Mouse (Mus musculus): Measurements from ENCODE around the gene Brpf3. TPM values are rescaled to one million over a fixed set of nuclear protein-coding genes. Genes with fewer than 3 reads are reported as not detected.
A peak's percentile ranks its signal among the peaks of the same experiment; 100 is the strongest.

Gene Brpf3
- total and polyA plus RNA-seq, 2 experiments = 4.4 to 18.9 TPM

DNA sequence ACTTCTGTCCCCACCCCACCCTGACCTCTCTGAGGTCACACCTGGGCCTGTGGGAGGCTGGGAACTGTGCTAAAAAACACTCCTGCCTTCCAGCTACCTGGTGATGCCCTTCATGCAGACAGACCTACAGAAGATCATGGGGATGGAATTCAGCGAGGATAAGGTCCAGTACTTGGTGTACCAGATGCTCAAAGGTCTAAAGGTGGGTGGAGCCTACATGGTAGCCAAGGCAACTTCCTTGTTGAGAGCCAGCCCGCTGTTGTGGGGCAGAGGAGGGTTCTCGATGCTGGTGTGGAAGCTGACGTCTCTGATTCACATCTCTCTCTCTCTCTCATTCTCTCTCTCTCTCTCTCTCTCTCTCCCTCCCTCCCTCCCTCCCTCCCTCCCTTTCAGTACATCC lies 25.7 kb upstream of the Brpf3 start:
- Histone ChIP-seq H3K9ac (ENCODE audit: low read depth, low read length) (no peak overlapping the region), H3K27ac (replicated peaks; ENCODE audit: insufficient read depth, low read depth, low read length) (no peak overlapping the region), H3K27me3 (ENCODE audit: control insufficient read depth, insufficient read depth, low read length) (peaks cover 5% of the 10 kb centered on the region; the same call in 1 of the 2 replicates), H3K79me2 (ENCODE audit: control insufficient read depth, insufficient read depth, low read length) (no peaks in the 10 kb centered on the region), H3K4me1 (ENCODE audit: control insufficient read depth, insufficient read depth, low read length) (no peaks in the 10 kb centered on the region), H3K36me3 (ENCODE audit: control insufficient read depth, insufficient read depth, low read length) (no peaks in the 10 kb centered on the region), H3K4me3 (ENCODE audit: insufficient read depth, low read depth, low read length) (no peak overlapping the region)
- DNase-seq (ENCODE audit: extremely low read depth, low read depth, low spot score) = peak; percentile 14
- TF ChIP-seq POLR2A (IDR thresholded peaks at IDR 0.05; ENCODE audit: extremely low read depth, insufficient read depth, low read length) = no peak
- no peak for TF ChIP-seq CTCF (IDR thresholded peaks at IDR 0.05; ENCODE audit: low read depth, low read length)
- 83% methylated on average over 4 of the region's 4 CpGs for WGBS

GRCm38 (mm10) chr17:28776817-28777216 lies 24.1 kb upstream of the Brpf3 start:
- Histone ChIP-seq H3K9ac (ENCODE audit: low read depth, low read length) (no peak overlapping the region), H3K27me3 (ENCODE audit: control insufficient read depth, insufficient read depth, low read length) (no peaks in the 10 kb centered on the region), H3K79me2 (ENCODE audit: control insufficient read depth, insufficient read depth, low read length) (no peaks in the 10 kb centered on the region), H3K4me3 (ENCODE audit: insufficient read depth, low read depth, low read length) (no peak overlapping the region), H3K36me3 (ENCODE audit: control insufficient read depth, insufficient read depth, low read length) (no peaks in the 10 kb centered on the region), H3K4me1 (ENCODE audit: control insufficient read depth, insufficient read depth, low read length) (no peaks in the 10 kb centered on the region), H3K27ac (replicated peaks; ENCODE audit: insufficient read depth, low read depth, low read length) (no peak overlapping the region)
- WGBS = 90% methylated on average over 3 of the region's 3 CpGs
- peak; percentile 14 for DNase-seq (ENCODE audit: extremely low read depth, low read depth, low spot score)
- TF ChIP-seq POLR2A (IDR thresholded peaks at IDR 0.05; ENCODE audit: extremely low read depth, insufficient read depth, low read length) (no peak), CTCF (IDR thresholded peaks at IDR 0.05; ENCODE audit: low read depth, low read length) (peak; percentile 42; the same call in 1 of the 2 replicates)

- no peak overlapping the region for H3K27ac ChIP-seq (replicated peaks; ENCODE audit: insufficient read depth, low read depth, low read length)
- no peaks in the 10 kb centered on the region for H3K4me1 ChIP-seq (ENCODE audit: control insufficient read depth, insufficient read depth, low read length)
- H3K4me3 ChIP-seq (ENCODE audit: insufficient read depth, low read depth, low read length) = no peak overlapping the region
- TF ChIP-seq POLR2A (IDR thresholded peaks at IDR 0.05; ENCODE audit: extremely low read depth, insufficient read depth, low read length) (no peak), CTCF (IDR thresholded peaks at IDR 0.05; ENCODE audit: low read depth, low read length) (no peak)
- WGBS = 69% methylated on average over 16 of the region's 16 CpGs
- DNase-seq (ENCODE audit: extremely low read depth, low read depth, low spot score) = peak; percentile 84
- no peak overlapping the region for H3K9ac ChIP-seq (ENCODE audit: low read depth, low read length)
- no peaks in the 10 kb centered on the region for H3K36me3 ChIP-seq (ENCODE audit: control insufficient read depth, insufficient read depth, low read length)
- no peaks in the 10 kb centered on the region for H3K27me3 ChIP-seq (ENCODE audit: control insufficient read depth, insufficient read depth, low read length)
- no peaks in the 10 kb centered on the region for H3K79me2 ChIP-seq (ENCODE audit: control insufficient read depth, insufficient read depth, low read length)
Observed at GRCm38 (mm10) chr17:28777231-28778005, 23.5 kb upstream of the Brpf3 start.

DNA sequence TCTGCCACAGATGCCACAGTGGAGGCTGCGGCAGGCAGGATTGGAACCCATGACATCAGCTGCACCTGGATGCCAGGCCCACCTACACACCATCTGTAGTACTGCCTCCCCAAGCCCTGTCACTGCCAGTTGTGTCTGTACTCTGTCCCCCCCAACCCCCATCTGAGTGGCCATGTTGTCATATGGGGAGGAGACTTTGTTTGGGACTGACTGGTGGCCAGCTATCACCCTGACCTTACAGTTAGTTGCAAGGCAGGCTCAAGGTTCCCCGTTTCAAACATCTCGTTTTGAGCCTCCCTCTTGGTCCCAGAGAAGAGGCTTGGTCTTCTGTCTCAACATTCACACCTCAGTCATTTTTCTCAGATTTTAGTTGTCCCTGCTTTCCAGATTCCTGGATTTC lies 21.2 kb upstream of the Brpf3 start:
- no peak for DNase-seq (ENCODE audit: extremely low read depth, low read depth, low spot score)
- Histone ChIP-seq H3K79me2 (ENCODE audit: control insufficient read depth, insufficient read depth, low read length) (no peaks in the 10 kb centered on the region), H3K4me1 (ENCODE audit: control insufficient read depth, insufficient read depth, low read length) (no peaks in the 10 kb centered on the region), H3K36me3 (ENCODE audit: control insufficient read depth, insufficient read depth, low read length) (no peaks in the 10 kb centered on the region), H3K27me3 (ENCODE audit: control insufficient read depth, insufficient read depth, low read length) (no peaks in the 10 kb centered on the region), H3K9ac (ENCODE audit: low read depth, low read length) (no peak overlapping the region), H3K27ac (replicated peaks; ENCODE audit: insufficient read depth, low read depth, low read length) (no peak overlapping the region), H3K4me3 (ENCODE audit: insufficient read depth, low read depth, low read length) (no peak overlapping the region)
- WGBS = 90% methylated on average over 3 of the region's 3 CpGs
- TF ChIP-seq CTCF (IDR thresholded peaks at IDR 0.05; ENCODE audit: low read depth, low read length) (no peak), POLR2A (IDR thresholded peaks at IDR 0.05; ENCODE audit: extremely low read depth, insufficient read depth, low read length) (no peak)

DNA sequence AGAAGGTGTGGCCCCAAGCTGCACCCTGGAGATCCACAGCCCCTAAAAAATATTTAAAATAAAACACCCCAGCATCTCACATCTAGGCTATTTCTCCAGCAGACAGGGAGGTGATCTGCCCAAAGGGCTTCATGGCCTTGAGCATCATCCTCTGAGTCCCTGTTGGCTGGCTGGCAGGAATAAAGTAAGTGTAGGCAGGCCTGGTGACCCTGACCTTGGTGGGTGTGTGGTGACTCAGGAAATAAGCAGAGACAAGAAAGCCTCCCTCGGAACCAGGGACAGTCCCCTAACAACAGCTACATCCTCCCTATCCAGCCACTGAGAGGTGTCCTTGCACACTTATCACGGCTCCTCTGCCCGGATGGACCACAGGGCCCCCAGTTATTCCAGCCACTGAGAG lies 20.1 kb upstream of the Brpf3 start:
- TF ChIP-seq POLR2A (IDR thresholded peaks at IDR 0.05; ENCODE audit: extremely low read depth, insufficient read depth, low read length) (no peak), CTCF (IDR thresholded peaks at IDR 0.05; ENCODE audit: low read depth, low read length) (no peak)
- no peak for DNase-seq (ENCODE audit: extremely low read depth, low read depth, low spot score)
- Histone ChIP-seq H3K9ac (ENCODE audit: low read depth, low read length) (no peak overlapping the region), H3K27ac (replicated peaks; ENCODE audit: insufficient read depth, low read depth, low read length) (no peak overlapping the region), H3K79me2 (ENCODE audit: control insufficient read depth, insufficient read depth, low read length) (no peaks in the 10 kb centered on the region), H3K36me3 (ENCODE audit: control insufficient read depth, insufficient read depth, low read length) (no peaks in the 10 kb centered on the region), H3K27me3 (ENCODE audit: control insufficient read depth, insufficient read depth, low read length) (no peaks in the 10 kb centered on the region), H3K4me1 (ENCODE audit: control insufficient read depth, insufficient read depth, low read length) (no peaks in the 10 kb centered on the region), H3K4me3 (ENCODE audit: insufficient read depth, low read depth, low read length) (no peak overlapping the region)
- WGBS = 75% methylated on average over 3 of the region's 3 CpGs

Data from liver, adult 2 months (tissue).